Mouse (Mus musculus) inflammation-experienced regulatory T-cells, adult 6 months (primary cell): ENCODE data around the gene Hand2. TPM values are rescaled to one million over a fixed set of nuclear protein-coding genes. Genes with fewer than 3 reads are reported as not detected.

ENCODE experiments used
- ATAC-seq: one replicate; pipeline ENCODE4 v1.8.0; 2017
- polyA plus RNA-seq, 3 experiments: library from polyadenylated mRNA; unstranded; fragments of 100-300 nt; shearing (Covaris generic); gene quantifications; one replicate each; pipeline ENCODE4 v1.2.1; 2017

The Hand2 gene
- polyA plus RNA-seq, 3 experiments from 2014 or later: not detected

- ATAC-seq: no peak
These were observed 23.0 kb downstream of the Hand2 start for GRCm38 (mm10) chr8:57343731-57344315.

- ATAC-seq: no peak
These were observed 24.4 kb downstream of the Hand2 start for GRCm38 (mm10) chr8:57344956-57345870.

- ATAC-seq: no peak
These were observed 25.6 kb downstream of the Hand2 start for GRCm38 (mm10) chr8:57346371-57346770.

GRCm38 (mm10) chr8:57347141-57347540 is 26.4 kb downstream of the Hand2 start:
- no peak for ATAC-seq

GRCm38 (mm10) chr8:57348251-57348650 is 27.5 kb downstream of the Hand2 start:
- no peak for ATAC-seq

GRCm38 (mm10) chr8:57348866-57349520 is 28.2 kb downstream of the Hand2 start:
- ATAC-seq: no peak

GRCm38 (mm10) chr8:57351861-57352260 is 31.1 kb downstream of the Hand2 start:
- no peak for ATAC-seq

GRCm38 (mm10) chr8:57353346-57354305 is 32.8 kb downstream of the Hand2 start:
- no peak for ATAC-seq

GRCm38 (mm10) chr8:57354876-57355275 is 34.1 kb downstream of the Hand2 start:
- no peak for ATAC-seq

- ATAC-seq: no peak
These were observed 35.9 kb downstream of the Hand2 start for GRCm38 (mm10) chr8:57356529-57357325.

GRCm38 (mm10) chr8:57360493-57360892 is 39.7 kb downstream of the Hand2 start:
- ATAC-seq: no peak

GRCm38 (mm10) chr8:57361003-57361805 is 40.4 kb downstream of the Hand2 start:
- no peak for ATAC-seq

- no peak for ATAC-seq
These were observed 42.1 kb downstream of the Hand2 start for GRCm38 (mm10) chr8:57362881-57363280.

GRCm38 (mm10) chr8:57374044-57374443 is 53.3 kb downstream of the Hand2 start:
- no peak for ATAC-seq

Other genes with a start within 250 kb of the Hand2 start
- not detected for gene Scrg1, start 134.9 kb downstream of the Hand2 start, polyA plus RNA-seq
- gene Sap30, start 166.9 kb downstream of the Hand2 start, polyA plus RNA-seq: 1 to 10 TPM in 1 of 3 experiments, under 1 TPM in 1, not detected in 1; 0.39 to 2.6 TPM
- gene Hmgb2, start 190.9 kb downstream of the Hand2 start, polyA plus RNA-seq: 1,000 to 10,000 TPM in 1 of 3 experiments, 100 to 1,000 TPM in 2; 206 to 1,205 (median 248) TPM